Mouse (Mus musculus) c-Kit-positive CD71-positive TER-119-positive erythroid progenitor cells, embryonic 14.5 days (primary cell): ENCODE measurements around the gene Tas2r107.
"Not testable (repeated sequence)": the region's sequence is repeated elsewhere in the genome, so short reads cannot be mapped to it uniquely, and the experiment has no call there.

Experiments used
- DNase-seq: peaks from one replicate; pipeline ENCODE4 v3.0.0-alpha.2; 2013; ENCODE audit warnings: low spot score

The Tas2r107 gene

GRCm38 (mm10) chr6:131660049-131660448, at the start of gene Tas2r107:
Gene Tas2r107 (minus strand): TSS chr6:131660149.
- DNase-seq, result no peak

- no peak for DNase-seq
Observed at GRCm38 (mm10) chr6:131689963-131690362, 30.0 kb upstream of the Tas2r107 start, which contains the start of gene Tas2r114. Gene Tas2r114 (minus strand): TSS chr6:131690063.

- no peak for DNase-seq
Observed at GRCm38 (mm10) chr6:131687395-131687794, 27.4 kb upstream of the Tas2r107 start, which contains the start of gene Tas2r105. Gene Tas2r105 (minus strand): TSS chr6:131687495.

GRCm38 (mm10) chr6:131685644-131686043, 25.7 kb upstream of the Tas2r107 start, which contains the start of gene Tas2r104:
Gene Tas2r104 (minus strand): TSS chr6:131685744.
- no peak for DNase-seq

GRCm38 (mm10) chr6:131678786-131679185, 18.8 kb upstream of the Tas2r107 start, which contains the start of gene Tas2r106:
Gene Tas2r106 (minus strand): TSS chr6:131678886.
- DNase-seq, result no peak

- no peak for DNase-seq
Observed at GRCm38 (mm10) chr6:131630812-131631211, 29.1 kb downstream of the Tas2r107 start, which contains the start of gene Tas2r130. Gene Tas2r130 (minus strand): TSS chr6:131630912.

GRCm38 (mm10) chr6:131609956-131610355, 50.0 kb downstream of the Tas2r107 start:
- not testable (repeated sequence) for DNase-seq
